Mouse (Mus musculus): Measurements from ENCODE around the gene Gm20388. TPM values are rescaled to one million over a fixed set of nuclear protein-coding genes. Genes with fewer than 3 reads are reported as not detected.

Gene Gm20388
- total RNA-seq, 2 experiments from 2014 or later, result not detected

DNA sequence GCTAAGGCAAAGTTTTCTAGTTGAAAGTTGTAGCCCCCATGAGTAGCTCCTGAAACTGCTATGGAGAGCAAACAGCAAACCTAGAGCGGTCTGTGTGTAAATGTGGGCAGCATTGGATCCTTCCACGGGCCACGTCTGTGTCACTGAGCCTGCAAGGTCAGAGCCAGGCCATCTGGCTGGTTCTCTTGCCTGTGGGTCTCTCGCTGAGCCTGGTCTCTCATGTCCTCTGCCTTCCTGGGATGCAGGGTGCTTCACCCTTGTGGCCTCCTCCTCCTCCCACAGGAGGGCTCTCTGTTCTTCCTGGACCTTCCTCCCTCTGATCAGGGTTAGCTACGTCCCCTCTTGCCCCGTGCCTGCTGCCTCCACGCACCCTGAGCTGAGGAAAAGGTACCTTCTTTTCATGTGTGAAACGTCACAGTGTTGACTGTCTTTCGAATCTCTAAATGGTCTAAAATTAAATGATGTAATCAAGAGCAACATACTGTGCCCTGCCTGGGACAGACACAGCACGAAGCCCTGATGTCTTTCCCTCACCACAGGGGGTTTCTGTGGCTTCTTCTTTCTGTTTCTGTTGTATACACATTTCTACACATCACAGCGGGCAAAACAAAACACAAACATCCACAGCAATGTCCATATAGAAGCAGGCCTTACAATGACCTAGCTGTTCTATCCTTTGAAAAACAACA, 4373.1 kb downstream of the Gm20388 start:
- no peak for DNase-seq (ENCODE audit: low spot score in 2 of 2)

GRCm38 (mm10) chr8:124284333-124284711, 4373.7 kb downstream of the Gm20388 start:
- no peak for DNase-seq (ENCODE audit: low spot score in 2 of 2)

- no peak for DNase-seq (ENCODE audit: low spot score in 2 of 2)
These were observed 4374.4 kb downstream of the Gm20388 start for GRCm38 (mm10) chr8:124284984-124285576.

DNA sequence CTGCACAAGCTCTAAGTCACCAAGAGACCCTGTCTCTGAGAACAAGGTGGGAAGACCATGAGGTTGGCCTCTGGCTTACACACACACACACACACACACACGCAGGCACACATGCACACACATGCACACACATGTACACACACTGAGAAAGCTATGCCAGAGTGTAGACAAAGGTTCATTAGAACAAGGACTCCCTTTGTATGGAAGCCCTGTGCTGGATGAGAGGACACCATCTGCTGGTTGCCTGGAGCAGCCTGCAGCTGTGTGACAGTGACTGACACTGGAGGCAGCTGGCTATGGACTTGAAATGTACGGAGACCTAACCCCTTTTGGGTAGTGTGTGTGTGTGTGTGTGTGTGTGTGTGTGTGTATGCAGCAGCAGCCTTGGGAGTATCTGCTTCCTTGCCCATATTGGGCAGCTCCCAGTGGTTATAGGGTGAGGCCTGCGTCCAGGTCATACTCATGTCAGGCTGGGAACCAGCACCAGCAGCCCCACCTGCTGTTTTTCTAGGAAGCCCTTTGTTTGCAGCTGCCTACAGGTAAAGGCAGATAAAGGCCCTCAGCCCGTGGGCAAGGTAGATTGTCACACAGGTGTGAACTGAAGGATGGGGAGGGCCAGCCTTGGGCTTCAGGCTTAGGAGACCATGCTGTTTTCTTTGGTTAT, 4376.0 kb downstream of the Gm20388 start:
- DNase-seq (ENCODE audit: low spot score in 2 of 2), result no peak

- no peak for DNase-seq (ENCODE audit: low spot score in 2 of 2)
These were observed 4377.7 kb downstream of the Gm20388 start for GRCm38 (mm10) chr8:124288215-124288864.

- DNase-seq (ENCODE audit: low spot score in 2 of 2), result no peak
These were observed 4378.9 kb downstream of the Gm20388 start for GRCm38 (mm10) chr8:124289481-124290050.

DNA sequence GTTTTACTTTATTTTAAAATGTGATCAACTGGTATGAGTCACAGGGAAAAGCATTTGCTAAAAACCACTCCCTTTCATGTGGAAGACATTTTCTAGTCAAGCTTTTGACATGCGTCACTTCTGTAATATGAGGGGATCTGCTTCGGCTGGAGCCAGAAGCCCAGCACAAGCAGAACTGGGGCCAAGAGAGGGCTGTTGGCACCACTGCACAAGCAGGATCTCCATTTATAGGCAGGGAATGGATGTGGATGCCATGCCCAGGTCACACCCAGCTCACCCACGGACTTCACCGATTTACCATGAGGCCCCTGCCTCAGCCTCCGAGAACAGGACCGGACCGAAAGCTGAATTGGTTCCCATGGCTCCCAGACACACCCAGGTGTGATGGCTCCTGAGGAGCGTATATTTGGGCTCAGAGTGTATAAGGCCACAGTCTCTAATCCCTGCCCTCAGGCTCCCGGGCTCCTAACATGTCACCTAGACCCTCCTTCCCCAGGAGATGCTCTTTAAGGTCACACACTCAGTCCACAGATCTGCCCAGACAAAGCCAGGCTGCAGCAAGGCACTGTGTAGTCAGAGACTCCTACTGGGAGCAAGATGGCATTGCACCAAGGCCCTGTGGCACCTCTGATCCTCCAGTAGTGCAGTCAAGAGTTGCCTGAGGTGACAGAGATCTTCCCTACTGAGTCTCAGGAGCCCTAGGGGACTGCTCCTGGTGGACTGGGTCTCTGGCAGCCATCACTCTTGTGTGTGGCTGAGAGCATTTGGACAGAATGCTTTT, 4380.5 kb downstream of the Gm20388 start:
- DNase-seq (ENCODE audit: low spot score in 2 of 2), result no peak

GRCm38 (mm10) chr8:124291693-124292092, 4381.1 kb downstream of the Gm20388 start:
- no peak for DNase-seq (ENCODE audit: low spot score in 2 of 2)

DNA sequence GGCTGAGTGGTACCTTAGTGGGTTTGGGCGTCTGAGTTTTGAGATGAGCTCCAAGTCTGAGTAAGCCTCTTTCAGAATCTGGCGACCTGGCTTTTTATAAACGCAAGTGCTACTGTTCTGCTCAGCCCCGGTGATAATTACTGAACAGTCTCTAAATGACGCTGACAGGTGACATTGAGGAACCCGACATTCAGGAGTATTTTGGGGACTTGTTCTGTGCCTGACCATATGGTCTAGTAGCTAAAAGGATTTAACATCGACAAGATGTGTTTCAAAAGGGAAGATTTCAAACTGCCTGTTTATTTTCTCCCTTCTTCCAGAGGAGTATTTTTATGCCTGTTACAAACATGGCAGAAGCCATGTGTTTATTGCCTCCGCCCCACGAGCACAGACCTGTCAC, 4382.3 kb downstream of the Gm20388 start:
- DNase-seq (ENCODE audit: low spot score in 2 of 2), result no peak

GRCm38 (mm10) chr8:124294425-124294824, 4383.8 kb downstream of the Gm20388 start:
- no peak for DNase-seq (ENCODE audit: low spot score in 2 of 2)

DNA sequence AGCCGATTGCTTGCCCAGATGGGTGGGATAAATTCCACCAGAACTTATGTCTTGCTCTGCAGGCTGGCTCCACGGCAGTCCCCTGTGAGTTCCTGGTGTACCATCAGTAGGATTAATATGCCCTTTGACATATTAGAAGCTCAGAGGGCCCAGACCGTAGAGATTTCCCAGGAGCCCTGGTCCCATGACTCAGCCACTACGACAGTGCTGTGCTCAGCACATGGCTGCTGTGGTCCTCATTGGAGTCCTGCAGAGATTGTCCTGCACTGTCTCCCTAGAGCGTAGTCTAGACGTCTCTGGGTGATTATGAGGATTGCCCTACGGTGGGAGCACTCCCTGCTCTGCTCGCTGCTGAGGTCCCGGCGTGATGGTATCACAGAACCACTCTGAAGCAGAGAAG, 4384.3 kb downstream of the Gm20388 start:
- DNase-seq (ENCODE audit: low spot score in 2 of 2), result no peak

GRCm38 (mm10) chr8:124295357-124295756, 4384.7 kb downstream of the Gm20388 start:
- no peak for DNase-seq (ENCODE audit: low spot score in 2 of 2)

GRCm38 (mm10) chr8:124301512-124301911, 4390.9 kb downstream of the Gm20388 start:
- DNase-seq (ENCODE audit: low spot score in 2 of 2), result no peak

DNA sequence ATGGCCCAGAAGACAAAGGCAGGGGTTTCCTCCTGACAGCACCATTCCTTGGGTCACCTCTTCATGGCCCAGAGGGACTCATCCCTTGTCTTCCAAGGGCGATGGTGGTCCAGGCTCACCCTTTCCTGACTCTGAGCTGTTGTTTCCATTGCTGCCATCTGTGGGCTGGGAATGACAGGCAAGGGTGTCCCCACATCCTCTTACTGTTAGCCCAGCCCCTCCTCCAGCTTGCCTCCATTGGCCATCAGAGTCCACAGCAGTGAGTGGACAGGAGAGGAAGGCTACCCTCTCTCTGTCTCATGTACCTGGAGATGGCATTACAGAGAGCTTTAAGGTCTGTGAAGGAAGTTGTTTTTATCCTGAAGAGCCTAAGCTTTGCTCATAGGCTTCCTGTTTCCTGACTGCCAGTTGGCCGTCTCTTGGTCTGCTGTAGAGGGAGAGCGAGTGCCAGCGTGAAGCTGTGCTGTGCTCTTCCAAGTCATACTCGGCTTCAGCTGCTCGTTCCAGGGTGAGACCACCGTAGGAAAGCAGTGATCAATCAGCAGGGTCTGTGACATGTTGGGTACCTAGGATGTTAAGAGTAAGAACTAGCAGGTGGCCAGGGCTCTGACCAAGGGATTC, 4391.4 kb downstream of the Gm20388 start:
- DNase-seq (ENCODE audit: low spot score in 2 of 2), result no peak

GRCm38 (mm10) chr8:124303211-124303902, 4392.7 kb downstream of the Gm20388 start:
- DNase-seq (ENCODE audit: low spot score in 2 of 2), result no peak

DNA sequence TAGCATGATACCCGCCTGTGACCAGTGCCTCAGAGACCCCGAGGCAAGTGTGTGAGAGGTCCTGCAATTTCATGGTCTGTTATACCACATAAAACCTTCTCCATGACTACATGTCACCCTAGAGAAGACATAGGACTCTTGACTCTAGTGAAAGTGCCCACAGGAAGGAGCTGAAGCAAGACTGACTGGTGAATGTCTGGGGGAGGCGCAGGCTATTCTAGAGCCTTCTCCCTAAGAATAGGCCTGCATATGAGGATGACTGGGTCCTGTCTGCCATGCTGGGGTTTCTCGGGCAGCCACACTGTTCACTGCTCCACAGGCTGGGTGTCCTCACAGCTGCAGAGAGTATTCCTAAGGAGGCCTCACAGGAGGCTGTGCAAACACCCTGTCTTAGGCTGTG, 4393.5 kb downstream of the Gm20388 start:
- DNase-seq (ENCODE audit: low spot score in 2 of 2), result no peak

GRCm38 (mm10) chr8:124306574-124306973, 4395.9 kb downstream of the Gm20388 start:
- no peak for DNase-seq (ENCODE audit: low spot score in 2 of 2)

- no peak for DNase-seq (ENCODE audit: low spot score in 2 of 2)
These were observed 4397.1 kb downstream of the Gm20388 start for GRCm38 (mm10) chr8:124307700-124308099.

- no peak for DNase-seq (ENCODE audit: low spot score in 2 of 2)
These were observed 4399.9 kb downstream of the Gm20388 start for GRCm38 (mm10) chr8:124310509-124310908.

DNA sequence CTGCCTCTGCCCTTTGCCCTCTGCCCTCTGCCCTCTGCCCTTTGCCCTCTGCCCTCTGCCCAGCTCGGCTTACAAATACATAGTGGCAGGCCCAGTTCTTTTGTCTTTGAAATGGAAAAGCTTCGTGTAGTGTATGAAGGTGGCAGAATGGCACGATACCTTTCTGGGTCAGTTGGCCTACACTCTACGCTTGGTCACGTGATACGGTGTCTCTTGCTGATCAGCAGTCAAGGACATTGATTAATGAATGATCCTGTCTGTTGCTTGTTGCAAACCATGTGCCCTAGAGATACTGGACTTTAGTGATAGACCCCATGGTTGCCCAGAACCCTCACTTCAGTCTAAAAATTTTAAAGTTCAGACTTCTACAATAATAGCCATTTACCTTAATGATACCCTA, 4400.5 kb downstream of the Gm20388 start:
- no peak for DNase-seq (ENCODE audit: low spot score in 2 of 2)
